Mouse (Mus musculus): ENCODE measurements around the gene Pawr. TPM values are rescaled to one million over a fixed set of nuclear protein-coding genes. Genes with fewer than 3 reads are reported as not detected.

Gene Pawr
- polyA plus RNA-seq, 1 experiment from 2014 or later = 83.4 TPM

GRCm38 (mm10) chr10:108453561-108453960, 121.6 kb downstream of the Pawr start:
- DNase-seq (ENCODE audit: low read depth, low spot score) = no peak
- CTCF ChIA-PET = no interaction called here
- in situ Hi-C loops (cut with MboI; ENCODE audit: low pct_unique_long_range_greater_than_20kb) = loop anchor here (25.0 kb wide), 1 partner anchor 1034 kb away; no protein-coding TSS in a partner anchor
- POLR2A ChIA-PET = no interaction called here
- H3K27me3 ChIP-seq = no peaks in the 10 kb centered on the region
- no peak for ATAC-seq
- no peak for TF ChIP-seq CTCF (IDR thresholded peaks at IDR 0.05)

- DNase-seq (ENCODE audit: low read depth, low spot score) = no peak
- ChIA-PET POLR2A (no interaction called here), CTCF (no interaction called here)
- no peaks in the 10 kb centered on the region for H3K27me3 ChIP-seq
- no peak for ATAC-seq
- in situ Hi-C loops (cut with MboI; ENCODE audit: low pct_unique_long_range_greater_than_20kb) = loop anchor here (25.0 kb wide), 1 partner anchor 1033 kb away; no protein-coding TSS in a partner anchor
- TF ChIP-seq CTCF (IDR thresholded peaks at IDR 0.05) = no peak
Observed at GRCm38 (mm10) chr10:108454691-108455117, 122.8 kb downstream of the Pawr start.

GRCm38 (mm10) chr10:108455204-108455603, 123.3 kb downstream of the Pawr start:
- no peaks in the 10 kb centered on the region for H3K27me3 ChIP-seq
- DNase-seq (ENCODE audit: low read depth, low spot score) (no peak), ATAC-seq (no peak)
- in situ Hi-C loops (cut with MboI; ENCODE audit: low pct_unique_long_range_greater_than_20kb) = loop anchor here (25.0 kb wide), 1 partner anchor 1032 kb away; no protein-coding TSS in a partner anchor
- ChIA-PET CTCF (interaction anchor here (1.3 kb wide), 1 partner anchor 87 kb away, joined by 3 read pairs; no protein-coding TSS in a partner anchor), POLR2A (no interaction called here)
- no peak for TF ChIP-seq CTCF (IDR thresholded peaks at IDR 0.05)

- ATAC-seq = no peak
- CTCF ChIA-PET = interaction anchor here (1.0 to 1.3 kb wide), 2 partner anchors 10 to 86 kb away, joined by 3 to 4 read pairs; no protein-coding TSS in a partner anchor
- in situ Hi-C loops (cut with MboI; ENCODE audit: low pct_unique_long_range_greater_than_20kb) = loop anchor here (25.0 kb wide), 1 partner anchor 1031 kb away; no protein-coding TSS in a partner anchor
- no peaks in the 10 kb centered on the region for H3K27me3 ChIP-seq
- peak; percentile 26 for TF ChIP-seq CTCF (IDR thresholded peaks at IDR 0.05)
- DNase-seq (ENCODE audit: low read depth, low spot score) = no peak
- POLR2A ChIA-PET = interaction anchor here (0.7 kb wide), 1 partner anchor 82 kb away, joined by 4 read pairs; no protein-coding TSS in a partner anchor
Observed at GRCm38 (mm10) chr10:108455883-108456282, 124.0 kb downstream of the Pawr start.

GRCm38 (mm10) chr10:108457054-108457453, 125.1 kb downstream of the Pawr start:
- in situ Hi-C loops (cut with MboI; ENCODE audit: low pct_unique_long_range_greater_than_20kb) = loop anchor here (25.0 kb wide), 1 partner anchor 1030 kb away; no protein-coding TSS in a partner anchor
- ChIA-PET CTCF (interaction anchor here (1.3 to 1.5 kb wide), 2 partner anchors 9 to 11 kb away, joined by 3 to 4 read pairs; no protein-coding TSS in a partner anchor), POLR2A (interaction anchor here (0.6 kb wide), 1 partner anchor 282 kb away, joined by 3 read pairs; no protein-coding TSS in a partner anchor)
- no peak for DNase-seq (ENCODE audit: low read depth, low spot score)
- no peak for TF ChIP-seq CTCF (IDR thresholded peaks at IDR 0.05)
- H3K27me3 ChIP-seq = no peaks in the 10 kb centered on the region
- ATAC-seq = no peak

- POLR2A ChIA-PET = no interaction called here
- no peaks in the 10 kb centered on the region for H3K27me3 ChIP-seq
- no peak for TF ChIP-seq CTCF (IDR thresholded peaks at IDR 0.05)
- in situ Hi-C loops (cut with MboI; ENCODE audit: low pct_unique_long_range_greater_than_20kb) = loop anchor here (5.0 to 25.0 kb wide), 2 partner anchors 60 to 1025 kb away; no protein-coding TSS in a partner anchor
- CTCF ChIA-PET = interaction anchor here (0.9 to 1.6 kb wide), 3 partner anchors 11 to 72 kb away, joined by 3 to 4 read pairs (median 3); no protein-coding TSS in a partner anchor
- no peak for DNase-seq (ENCODE audit: low read depth, low spot score)
- no peak for ATAC-seq
Observed at GRCm38 (mm10) chr10:108461862-108462261, 129.9 kb downstream of the Pawr start.

Other genes with a start within 250 kb of the Pawr start
- gene Ppp1r12a, start 169.9 kb upstream of the Pawr start, polyA plus RNA-seq (2021) = 68.9 TPM

All from Patski (cell line).